Mouse (Mus musculus): ENCODE measurements at regions not wholly inside any gene's neighbourhood (a gene's known extent, or its start where the extent isn't known, plus 50 kb on each side); places are given as distances from the start of the nearest gene placed in this dataset.

DNA sequence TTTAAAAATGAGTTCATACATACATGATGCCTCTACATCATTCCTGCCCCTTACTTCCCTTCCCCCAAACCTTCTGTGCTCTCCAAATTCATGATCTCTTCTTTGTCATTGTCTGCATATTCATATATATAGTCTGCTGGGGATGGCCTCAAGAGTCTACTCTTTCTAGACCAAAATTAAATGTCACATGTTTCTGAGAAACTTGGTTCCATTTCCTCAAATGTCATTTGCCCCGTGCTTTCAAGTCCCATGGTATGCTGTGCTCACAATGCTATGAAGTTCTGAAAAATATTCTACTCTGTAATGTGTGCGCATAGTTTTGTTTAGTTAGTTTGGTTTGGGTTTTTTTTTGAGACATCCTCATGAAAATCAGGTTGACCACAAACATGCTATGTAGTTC lies 81.4 kb upstream of the Tank start:
- Histone ChIP-seq H3K27ac (replicated peaks; ENCODE audit: low read depth, low read length) (no peak overlapping the region), H3K4me3 (replicated peaks; ENCODE audit: low read depth, low read length) (no peak overlapping the region), H3K4me1 (ENCODE audit: control insufficient read depth, insufficient read depth, low read length) (no peaks in the 10 kb centered on the region), H3K9me3 (ENCODE audit: control insufficient read depth, low read length) (no peaks in the 10 kb centered on the region), H3K36me3 (ENCODE audit: control insufficient read depth, insufficient read depth, low read length) (no peaks in the 10 kb centered on the region), H3K9ac (replicated peaks; ENCODE audit: low read length) (no peak overlapping the region), H3K4me2 (ENCODE audit: low read length) (no peak overlapping the region), H3K27me3 (ENCODE audit: control insufficient read depth, insufficient read depth, low read length) (no peaks in the 10 kb centered on the region)
- DNase-seq (no peak), ATAC-seq (ENCODE audit: low FRiP score, low TSS enrichment) (no peak)
- 93% methylated on average over 2 of the region's 2 CpGs for WGBS

DNA sequence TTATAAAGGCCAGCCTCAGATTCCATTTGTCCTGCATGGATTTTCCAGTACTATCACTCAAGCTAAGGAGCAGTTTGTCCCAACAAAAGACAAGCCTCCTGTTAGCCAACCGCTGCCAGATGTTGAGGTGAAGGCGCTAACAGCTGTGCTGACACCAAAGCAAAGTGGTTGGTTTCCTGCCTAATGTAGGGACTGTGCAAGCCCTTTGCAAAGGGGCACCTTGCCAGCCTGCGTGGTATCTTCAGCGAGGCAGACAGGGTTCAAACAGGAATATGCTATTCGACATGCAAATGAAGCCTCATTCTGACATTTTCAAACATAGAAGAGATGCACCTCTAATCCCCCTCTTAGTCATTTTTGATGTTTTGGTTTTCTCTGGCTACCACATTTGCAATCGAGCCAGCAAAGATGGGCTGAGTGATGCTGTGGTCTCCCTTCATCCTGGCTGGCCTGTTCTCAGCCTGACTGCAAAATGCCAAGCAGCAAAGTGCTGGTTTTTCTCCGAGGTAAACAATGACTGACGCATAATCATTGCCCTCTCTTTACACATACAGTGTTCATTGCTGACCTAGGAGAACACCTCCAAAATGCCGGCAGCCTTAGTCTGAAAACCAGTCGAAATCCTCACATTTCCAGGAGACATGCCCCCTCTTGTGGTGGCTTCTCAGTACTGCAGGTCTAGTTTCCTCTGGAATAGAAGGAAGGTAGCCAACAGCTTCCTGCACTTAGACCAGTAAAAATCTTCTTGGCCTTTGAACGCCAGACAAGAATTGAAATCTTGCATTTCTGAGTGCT lies 84.3 kb upstream of the Tank start:
- Histone ChIP-seq H3K4me1 (ENCODE audit: control insufficient read depth, insufficient read depth, low read length) (no peaks in the 10 kb centered on the region), H3K27ac (replicated peaks; ENCODE audit: low read depth, low read length) (no peak overlapping the region), H3K9me3 (ENCODE audit: control insufficient read depth, low read length) (no peaks in the 10 kb centered on the region), H3K4me3 (replicated peaks; ENCODE audit: low read depth, low read length) (no peak overlapping the region), H3K9ac (replicated peaks; ENCODE audit: low read length) (no peak overlapping the region; the same call in 1 of the 2 replicates), H3K4me2 (ENCODE audit: low read length) (peak overlapping the region; percentile 40), H3K27me3 (ENCODE audit: control insufficient read depth, insufficient read depth, low read length) (no peaks in the 10 kb centered on the region), H3K36me3 (ENCODE audit: control insufficient read depth, insufficient read depth, low read length) (no peaks in the 10 kb centered on the region)
- 48% methylated on average over 11 of the region's 11 CpGs for WGBS
- peak; percentile 95 for DNase-seq
- ATAC-seq (ENCODE audit: low FRiP score, low TSS enrichment) = peak; percentile 27; the same call in 1 of the 2 replicates

DNA sequence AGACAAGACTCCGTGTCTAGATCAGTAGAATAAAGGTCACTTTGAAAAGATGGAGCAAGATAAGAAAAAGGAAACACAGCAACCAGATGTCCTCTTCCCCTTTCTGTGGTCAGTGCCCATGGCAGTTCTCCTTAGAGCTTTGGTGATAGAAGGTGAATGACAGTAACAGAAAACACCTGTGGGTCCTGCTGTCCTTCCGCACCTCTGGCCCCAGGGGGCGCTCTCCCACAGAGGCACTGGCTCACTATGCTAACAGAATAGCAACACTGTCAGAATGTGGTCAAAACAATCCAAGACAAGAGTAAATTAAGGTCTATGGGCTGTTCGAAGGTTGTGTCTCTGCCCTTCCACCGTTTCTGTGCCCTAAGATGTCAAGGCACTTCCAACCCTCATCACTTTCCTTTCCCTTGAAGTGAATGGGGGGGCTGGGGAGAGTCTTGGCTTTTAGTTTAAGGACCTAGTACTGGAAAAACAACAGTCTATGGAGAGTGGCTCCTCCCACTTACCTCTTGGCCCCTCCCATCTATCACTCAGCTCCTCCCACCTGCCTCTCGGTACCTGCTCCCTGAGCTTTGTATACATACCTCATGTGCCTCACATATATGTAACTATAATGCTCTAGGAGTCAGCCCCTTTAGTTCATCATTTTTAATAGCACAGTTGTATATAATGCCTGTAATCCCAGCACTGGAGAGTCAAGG lies 86.2 kb upstream of the Tank start:
- H3K36me3 ChIP-seq (ENCODE audit: control insufficient read depth, insufficient read depth, low read length) = no peaks in the 10 kb centered on the region
- H3K9me3 ChIP-seq (ENCODE audit: control insufficient read depth, low read length) = no peaks in the 10 kb centered on the region
- no peaks in the 10 kb centered on the region for H3K27me3 ChIP-seq (ENCODE audit: control insufficient read depth, insufficient read depth, low read length)
- 66% methylated on average over 6 of the region's 6 CpGs for WGBS
- H3K4me2 ChIP-seq (ENCODE audit: low read length) = no peak overlapping the region
- no peaks in the 10 kb centered on the region for H3K4me1 ChIP-seq (ENCODE audit: control insufficient read depth, insufficient read depth, low read length)
- no peak for DNase-seq
- H3K27ac ChIP-seq (replicated peaks; ENCODE audit: low read depth, low read length) = no peak overlapping the region
- ATAC-seq (ENCODE audit: low FRiP score, low TSS enrichment) = no peak
- H3K9ac ChIP-seq (replicated peaks; ENCODE audit: low read length) = no peak overlapping the region
- H3K4me3 ChIP-seq (replicated peaks; ENCODE audit: low read depth, low read length) = no peak overlapping the region

- Histone ChIP-seq H3K4me1 (ENCODE audit: control insufficient read depth, insufficient read depth, low read length) (no peaks in the 10 kb centered on the region), H3K9me3 (ENCODE audit: control insufficient read depth, low read length) (no peaks in the 10 kb centered on the region), H3K27ac (replicated peaks; ENCODE audit: low read depth, low read length) (no peak overlapping the region), H3K9ac (replicated peaks; ENCODE audit: low read length) (no peak overlapping the region), H3K36me3 (ENCODE audit: control insufficient read depth, insufficient read depth, low read length) (no peaks in the 10 kb centered on the region), H3K4me3 (replicated peaks; ENCODE audit: low read depth, low read length) (no peak overlapping the region), H3K27me3 (ENCODE audit: control insufficient read depth, insufficient read depth, low read length) (no peaks in the 10 kb centered on the region), H3K4me2 (ENCODE audit: low read length) (no peak overlapping the region)
- DNase-seq (no peak), ATAC-seq (ENCODE audit: low FRiP score, low TSS enrichment) (no peak)
- 87% methylated on average over 10 of the region's 10 CpGs for WGBS
These were observed 87.8 kb upstream of the Tank start for GRCm38 (mm10) chr2:61490436-61491109.

DNA sequence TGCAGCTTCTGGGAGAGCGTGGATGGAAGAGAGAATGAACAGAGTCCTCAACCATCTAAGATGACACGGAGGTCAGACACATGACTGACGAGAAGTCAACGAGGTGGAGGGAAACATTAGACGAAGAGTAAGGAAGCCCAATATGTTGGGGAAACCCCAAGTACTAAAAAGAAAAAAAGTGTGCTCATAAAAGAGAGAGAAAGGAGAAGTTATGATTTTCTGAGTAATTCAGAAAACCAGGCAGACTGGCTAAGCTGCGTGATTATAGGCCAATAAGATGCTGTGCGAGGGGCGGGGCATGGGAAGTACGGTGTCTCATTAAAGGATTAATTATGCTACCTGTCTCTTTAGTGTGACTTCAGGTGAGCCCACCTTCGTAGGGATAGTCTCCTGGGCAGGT lies 88.6 kb upstream of the Tank start:
- no peak overlapping the region for H3K9ac ChIP-seq (replicated peaks; ENCODE audit: low read length)
- 93% methylated on average over 10 of the region's 10 CpGs for WGBS

DNA sequence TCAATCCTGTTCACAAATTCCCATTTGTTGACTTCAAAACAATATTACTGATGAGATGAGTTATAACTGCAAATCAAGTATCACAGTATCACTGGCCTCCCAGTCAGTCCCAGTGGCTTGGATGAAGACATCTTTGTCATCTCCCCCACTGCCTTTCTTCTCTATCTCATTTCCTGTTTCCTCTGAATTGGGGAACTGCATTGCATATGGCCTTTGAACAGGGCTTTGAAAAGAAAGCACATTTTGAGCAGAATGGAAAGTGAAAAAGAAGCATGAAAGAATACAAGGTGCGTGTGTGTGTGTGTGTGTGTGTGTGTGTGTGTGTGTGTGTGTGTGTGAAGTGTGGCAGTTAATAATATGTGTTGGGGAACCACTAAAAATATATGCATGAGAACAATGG lies 94.6 kb upstream of the Tank start:
- no peaks in the 10 kb centered on the region for H3K4me1 ChIP-seq (ENCODE audit: control insufficient read depth, insufficient read depth, low read length)
- no peaks in the 10 kb centered on the region for H3K27me3 ChIP-seq (ENCODE audit: control insufficient read depth, insufficient read depth, low read length)
- no peak overlapping the region for H3K27ac ChIP-seq (replicated peaks; ENCODE audit: low read depth, low read length)
- 32% methylated on average over 1 of the region's 1 CpGs for WGBS
- ATAC-seq (ENCODE audit: low FRiP score, low TSS enrichment) (no peak), DNase-seq (no peak)
- H3K4me2 ChIP-seq (ENCODE audit: low read length) = no peak overlapping the region
- H3K36me3 ChIP-seq (ENCODE audit: control insufficient read depth, insufficient read depth, low read length) = no peaks in the 10 kb centered on the region
- H3K9me3 ChIP-seq (ENCODE audit: control insufficient read depth, low read length) = no peaks in the 10 kb centered on the region
- no peak overlapping the region for H3K4me3 ChIP-seq (replicated peaks; ENCODE audit: low read depth, low read length)
- H3K9ac ChIP-seq (replicated peaks; ENCODE audit: low read length) = no peak overlapping the region

More for the DNA sequence above, 88.6 kb upstream of the Tank start:
- DNase-seq (no peak), ATAC-seq (ENCODE audit: low FRiP score, low TSS enrichment) (no peak; the same call in 1 of the 2 replicates)
- Histone ChIP-seq H3K9me3 (ENCODE audit: control insufficient read depth, low read length) (no peaks in the 10 kb centered on the region), H3K4me1 (ENCODE audit: control insufficient read depth, insufficient read depth, low read length) (no peaks in the 10 kb centered on the region), H3K4me2 (ENCODE audit: low read length) (no peak overlapping the region), H3K27ac (replicated peaks; ENCODE audit: low read depth, low read length) (no peak overlapping the region), H3K4me3 (replicated peaks; ENCODE audit: low read depth, low read length) (no peak overlapping the region), H3K27me3 (ENCODE audit: control insufficient read depth, insufficient read depth, low read length) (no peaks in the 10 kb centered on the region), H3K36me3 (ENCODE audit: control insufficient read depth, insufficient read depth, low read length) (no peaks in the 10 kb centered on the region)

DNA sequence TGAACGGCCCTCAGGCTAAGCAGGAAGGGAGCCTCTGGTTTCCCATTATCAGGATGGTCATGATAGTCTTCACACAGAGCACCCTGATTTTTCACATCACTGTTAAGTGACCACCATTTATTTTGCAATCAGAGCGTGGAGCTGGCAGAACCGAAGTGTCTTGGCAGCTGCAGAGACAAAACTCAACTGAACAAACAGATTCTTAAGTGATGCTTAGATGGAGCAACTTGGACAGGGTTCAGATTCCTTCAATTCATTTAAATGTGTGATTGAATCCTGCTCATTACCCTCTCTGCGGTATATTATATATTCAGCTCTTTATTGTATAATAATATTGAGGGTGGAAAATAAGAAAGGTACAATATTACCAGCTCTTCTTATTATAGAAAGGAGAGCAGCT lies 101.7 kb upstream of the Tank start:
- 94% methylated on average over 4 of the region's 4 CpGs for WGBS
- no peak overlapping the region for H3K9ac ChIP-seq (replicated peaks; ENCODE audit: low read length)
- H3K4me2 ChIP-seq (ENCODE audit: low read length) = no peak overlapping the region
- no peak overlapping the region for H3K27ac ChIP-seq (replicated peaks; ENCODE audit: low read depth, low read length)
- no peaks in the 10 kb centered on the region for H3K4me1 ChIP-seq (ENCODE audit: control insufficient read depth, insufficient read depth, low read length)
- no peak for DNase-seq
- no peak overlapping the region for H3K4me3 ChIP-seq (replicated peaks; ENCODE audit: low read depth, low read length)
- H3K9me3 ChIP-seq (ENCODE audit: control insufficient read depth, low read length) = no peaks in the 10 kb centered on the region
- no peak for ATAC-seq (ENCODE audit: low FRiP score, low TSS enrichment)
- H3K36me3 ChIP-seq (ENCODE audit: control insufficient read depth, insufficient read depth, low read length) = no peaks in the 10 kb centered on the region
- H3K27me3 ChIP-seq (ENCODE audit: control insufficient read depth, insufficient read depth, low read length) = no peaks in the 10 kb centered on the region

GRCm38 (mm10) chr2:61474626-61475025 lies 103.8 kb upstream of the Tank start:
- H3K27me3 ChIP-seq (ENCODE audit: control insufficient read depth, insufficient read depth, low read length) = no peaks in the 10 kb centered on the region
- H3K4me3 ChIP-seq (replicated peaks; ENCODE audit: low read depth, low read length) = no peak overlapping the region
- WGBS = 68% methylated on average over 10 of the region's 10 CpGs
- no peaks in the 10 kb centered on the region for H3K4me1 ChIP-seq (ENCODE audit: control insufficient read depth, insufficient read depth, low read length)
- no peak for ATAC-seq (ENCODE audit: low FRiP score, low TSS enrichment)
- H3K27ac ChIP-seq (replicated peaks; ENCODE audit: low read depth, low read length) = no peak overlapping the region
- no peaks in the 10 kb centered on the region for H3K36me3 ChIP-seq (ENCODE audit: control insufficient read depth, insufficient read depth, low read length)
- DNase-seq = no peak
- no peak overlapping the region for H3K4me2 ChIP-seq (ENCODE audit: low read length)
- H3K9me3 ChIP-seq (ENCODE audit: control insufficient read depth, low read length) = no peaks in the 10 kb centered on the region
- no peak overlapping the region for H3K9ac ChIP-seq (replicated peaks; ENCODE audit: low read length)

Measured in midbrain, embryonic 14.5 days (tissue).